Mouse (Mus musculus) CH12.LX (cell line): ENCODE measurements around the gene Gab1. TPM values are rescaled to one million over a fixed set of nuclear protein-coding genes. Genes with fewer than 3 reads are reported as not detected.

ENCODE experiments used
- DNase-seq: peaks from one replicate; pipeline ENCODE4 v3.0.0-alpha.2; 2013; ENCODE audit errors: extremely low read depth
- H3K27ac ChIP-seq: 2 replicates; pipeline ENCODE4 v1.5.1; 2012; ENCODE audit warnings: low read depth, mild to moderate bottlenecking, control low read depth, moderate library complexity; ENCODE audit not compliant: insufficient read depth
- H3K27me3 ChIP-seq: replicated peaks from 2 replicates; pipeline ENCODE3; 2012; ENCODE audit warnings: inconsistent platforms
- H3K36me3 ChIP-seq, 2 experiments: replicated peaks in 1 of 2; 2 replicates each; pipeline versions ENCODE3 to v1.6.1; 2012; ENCODE audit warnings: inconsistent platforms in 1 of 2, low read length in 1 of 2, mild to moderate bottlenecking in 1 of 2, mixed read lengths in 1 of 2, moderate library complexity in 1 of 2; ENCODE audit not compliant: control insufficient read depth in 1 of 2, insufficient read depth in 1 of 2
- H3K4me1 ChIP-seq, 2 experiments: 2 replicates each; pipeline ENCODE4 v1.6.1; 2012; ENCODE audit warnings: inconsistent platforms in 1 of 2, moderate library complexity in 1 of 2; ENCODE audit not compliant: insufficient read depth in 2 of 2, control insufficient read depth in 1 of 2
- H3K4me2 ChIP-seq: 2 replicates; pipeline ENCODE4 v1.6.1; 2012; ENCODE audit warnings: low read depth, mild to moderate bottlenecking, control low read depth; ENCODE audit not compliant: poor library complexity, insufficient read depth, severe bottlenecking
- H3K4me3 ChIP-seq, 3 experiments: fragments of 150-350 bp in 1 of 3; sonication (generic) in 1 of 3; replicated peaks in 1 of 3; 2 replicates each; pipeline versions ENCODE3 to v1.5.1; 2011 to 2012; ENCODE audit warnings: low read depth in 2 of 3, low read length in 2 of 3, mild to moderate bottlenecking in 2 of 3, moderate library complexity in 2 of 3, control low read depth in 1 of 3, improper control_type of control experiment in 1 of 3, inconsistent platforms in 1 of 3, mixed read lengths in 1 of 3; ENCODE audit not compliant: poor library complexity in 1 of 3
- H3K79me2 ChIP-seq: replicated peaks from 2 replicates; pipeline ENCODE4 v1.6.1; 2012; ENCODE audit warnings: mild to moderate bottlenecking, moderate library complexity; ENCODE audit not compliant: control insufficient read depth, poor library complexity, insufficient read depth, severe bottlenecking; ENCODE audit errors: extremely low read depth
- H3K9ac ChIP-seq: 2 replicates; pipeline ENCODE4 v1.6.1; 2012; ENCODE audit warnings: low read depth, mild to moderate bottlenecking, control low read depth, moderate library complexity; ENCODE audit not compliant: insufficient read depth
- H3K9me3 ChIP-seq: replicated peaks from 2 replicates; pipeline ENCODE3; 2012; ENCODE audit warnings: low read length, inconsistent platforms, mixed read lengths
- BHLHE40 ChIP-seq: IDR thresholded peaks from 2 replicates; pipeline ENCODE4 v1.6.1; 2011; ENCODE audit warnings: mild to moderate bottlenecking, low read depth, low read length, improper control_type of control experiment
- CHD1 ChIP-seq: IDR thresholded peaks from 2 replicates; pipeline ENCODE4 v1.6.1; 2012; ENCODE audit warnings: low read depth, low read length, improper control_type of control experiment, inconsistent platforms
- CHD2 ChIP-seq: IDR thresholded peaks from 2 replicates; pipeline ENCODE4 v1.6.1; 2011; ENCODE audit warnings: low read length, improper control_type of control experiment
- CTCF ChIP-seq, 2 experiments: IDR thresholded peaks in 1 of 2; conservative IDR thresholded peaks in 1 of 2; 2 replicates each; pipeline ENCODE4 v1.5.1; 2011 to 2012; ENCODE audit warnings: low read depth in 2 of 2, low read length in 2 of 2, improper control_type of control experiment in 1 of 2, inconsistent platforms in 1 of 2, mild to moderate bottlenecking in 1 of 2, moderate library complexity in 1 of 2
- ELF1 ChIP-seq: IDR thresholded peaks from 2 replicates; pipeline ENCODE4 v1.6.1; 2014; ENCODE audit warnings: low read depth, mild to moderate bottlenecking, inconsistent platforms, low read length, improper control_type of control experiment
- IRF4 ChIP-seq: IDR thresholded peaks from 2 replicates; pipeline ENCODE4 v1.6.1; 2014; ENCODE audit warnings: low read depth, mild to moderate bottlenecking, inconsistent platforms, low read length, improper control_type of control experiment
- JUND ChIP-seq: conservative IDR thresholded peaks from 2 replicates; pipeline ENCODE4 v1.6.1; 2011; ENCODE audit warnings: low read depth, low read length, improper control_type of control experiment
- MAFK ChIP-seq: IDR thresholded peaks from 2 replicates; pipeline ENCODE4 v1.6.1; 2011; ENCODE audit warnings: low read length, improper control_type of control experiment; ENCODE audit not compliant: insufficient replicate concordance
- MAX ChIP-seq: IDR thresholded peaks from 2 replicates; pipeline ENCODE4 v1.6.1; 2011; ENCODE audit warnings: low read length, improper control_type of control experiment
- MAZ ChIP-seq: IDR thresholded peaks from 2 replicates; pipeline ENCODE4 v1.6.1; 2012; ENCODE audit warnings: low read depth, mild to moderate bottlenecking, inconsistent platforms, low read length, improper control_type of control experiment, moderate library complexity
- MEF2A ChIP-seq: IDR thresholded peaks from 2 replicates; pipeline ENCODE4 v1.6.1; 2014; ENCODE audit warnings: low read depth, mild to moderate bottlenecking, inconsistent platforms, low read length, improper control_type of control experiment, borderline replicate concordance
- MXI1 ChIP-seq: IDR thresholded peaks from 2 replicates; pipeline ENCODE4 v1.6.1; 2011; ENCODE audit warnings: mild to moderate bottlenecking, low read depth, low read length, improper control_type of control experiment
- MYC ChIP-seq: IDR thresholded peaks from 2 replicates; pipeline ENCODE4 v1.6.1; 2011; ENCODE audit warnings: low read depth, mild to moderate bottlenecking, improper control_type of control experiment, low read length
- NELFE ChIP-seq: IDR thresholded peaks from 2 replicates; pipeline ENCODE4 v1.6.1; 2011; ENCODE audit warnings: low read depth, low read length, improper control_type of control experiment
- PAX5 ChIP-seq: IDR thresholded peaks from 2 replicates; pipeline ENCODE4 v1.6.1; 2012; ENCODE audit warnings: low read length, inconsistent platforms, mixed read lengths
- POLR2A ChIP-seq: IDR thresholded peaks from 2 replicates; pipeline ENCODE4 v1.6.1; 2011; ENCODE audit warnings: low read depth, mild to moderate bottlenecking, improper control_type of control experiment, low read length
- RCOR1 ChIP-seq: conservative IDR thresholded peaks from 2 replicates; pipeline ENCODE4 v1.6.1; 2012; ENCODE audit warnings: low read depth, mild to moderate bottlenecking, inconsistent platforms, low read length, improper control_type of control experiment
- SIN3A ChIP-seq: IDR thresholded peaks from 2 replicates; pipeline ENCODE4 v1.6.1; 2012; ENCODE audit warnings: low read length, improper control_type of control experiment, inconsistent platforms
- SMC3 ChIP-seq: IDR thresholded peaks from 2 replicates; pipeline ENCODE4 v1.6.1; 2011; ENCODE audit warnings: low read depth, low read length, improper control_type of control experiment
- UBTF ChIP-seq: IDR thresholded peaks from 2 replicates; pipeline ENCODE4 v1.6.1; 2012; ENCODE audit warnings: low read depth, mild to moderate bottlenecking, inconsistent platforms, low read length, improper control_type of control experiment, moderate library complexity
- USF2 ChIP-seq: conservative IDR thresholded peaks from 2 replicates; pipeline ENCODE4 v1.6.1; 2011; ENCODE audit warnings: low read depth, low read length, improper control_type of control experiment
- ZC3H11A ChIP-seq: IDR thresholded peaks from 2 replicates; pipeline ENCODE4 v1.6.1; 2012; ENCODE audit warnings: low read depth, mild to moderate bottlenecking, inconsistent platforms, low read length, improper control_type of control experiment
- ZMIZ1 ChIP-seq: IDR thresholded peaks from 2 replicates; pipeline ENCODE4 v1.6.1; 2012; ENCODE audit warnings: low read depth, mild to moderate bottlenecking, inconsistent platforms, low read length, improper control_type of control experiment
- ZNF384 ChIP-seq: IDR thresholded peaks from 2 replicates; pipeline ENCODE4 v1.6.1; 2012; ENCODE audit warnings: low read depth, low read length, improper control_type of control experiment, inconsistent platforms
- dilution Hi-C: fragments of 300-500 bp; cut with MboI; formaldehyde crosslinking; loops from 2 replicates; pipeline ENCODE4 v1.14.3; 2020; ENCODE audit warnings: low sequenced_read_pairs; ENCODE audit not compliant: extremely low pct_unique_long_range_greater_than_20kb, extremely low pct_ligation_motif_present
- in situ Hi-C: fragments of 300-500 bp; cut with MboI; formaldehyde crosslinking; loops from 3 replicates; pipeline ENCODE4 v1.14.3; 2019; ENCODE audit warnings: low sequenced_read_pairs, low pct_ligation_motif_present, low pct_unique_long_range_greater_than_20kb, mixed read lengths
- polyA plus RNA-seq: library from polyadenylated mRNA; unstranded; fragments of >175 nt; gene quantifications from 2 replicates; pipeline ENCODE4 v1.2.1, GENCODE M21; 2012; ENCODE audit warnings: low read depth; ENCODE audit not compliant: insufficient read length
- total RNA-seq, 2 experiments: library from RNA; depleted of rRNA; stranded (reverse); fragments of 300-350 nt in 1 of 2; fragments of >200 nt in 1 of 2; gene quantifications; 2 replicates each; pipeline ENCODE4 v1.2.3; 2012 to 2014

The Gab1 gene
- total and polyA plus RNA-seq, 3 experiments: 0.08 TPM; not detected in 2

DNA sequence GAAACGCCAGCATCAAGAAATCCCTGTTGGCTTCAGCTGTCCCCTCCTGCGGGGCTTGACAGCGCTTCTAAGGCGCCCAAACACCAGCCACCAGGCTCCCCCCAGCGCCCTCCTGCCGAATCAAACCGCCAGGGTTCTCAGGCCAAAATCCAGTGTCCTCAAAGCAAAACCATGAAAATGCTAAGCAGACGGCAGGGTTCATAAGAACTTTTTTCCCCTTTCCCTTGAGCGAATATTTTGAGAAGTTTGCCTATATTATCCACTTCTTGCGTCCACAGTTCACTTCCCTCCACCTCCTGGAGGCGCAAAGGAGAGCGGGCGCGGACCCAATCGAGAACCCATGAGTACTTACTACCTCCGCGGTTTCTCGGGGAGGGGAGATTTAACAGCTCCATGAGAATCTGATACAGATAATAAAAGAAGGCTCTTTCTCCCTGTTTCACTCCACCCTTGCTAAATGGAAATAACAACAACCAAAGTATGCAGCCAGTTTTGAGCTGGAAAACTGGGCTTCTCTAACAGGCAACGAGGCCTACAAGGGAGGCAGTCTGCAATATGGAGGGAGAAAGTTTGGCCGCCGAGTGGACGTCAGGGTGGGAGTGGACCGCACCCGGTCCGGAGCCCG is 1.4 kb downstream of the Gab1 start:
- dilution Hi-C loops: no loop called here
- DNase-seq: no peak

DNA sequence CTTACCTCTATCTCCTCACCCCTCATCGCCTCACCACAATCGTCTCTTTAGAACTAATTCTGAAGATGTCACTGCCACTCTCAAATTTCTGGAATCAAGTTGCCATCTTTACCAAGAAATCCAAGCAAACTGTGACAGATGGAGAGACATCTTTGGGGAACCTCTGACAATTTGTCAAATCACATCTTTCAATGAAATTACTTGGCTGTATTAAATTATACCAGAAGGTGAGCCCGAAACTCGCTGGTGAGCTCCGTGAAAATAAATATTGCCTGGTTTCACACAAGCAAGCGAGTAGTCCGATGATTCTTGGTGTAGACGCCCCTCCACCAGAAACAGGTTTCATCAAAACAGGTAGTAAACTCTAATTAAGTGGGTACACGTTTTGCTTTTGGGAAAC is 2.2 kb downstream of the Gab1 start:
- in situ Hi-C loops: no loop called here
- no peaks in the 10 kb centered on the region for H3K36me3 ChIP-seq
- H3K79me2 ChIP-seq: no peaks in the 10 kb centered on the region
- no peak overlapping the region for H3K27ac ChIP-seq
- TF ChIP-seq ZC3H11A: no peak
- no peak for TF ChIP-seq PAX5
- TF ChIP-seq SMC3: no peak
- TF ChIP-seq UBTF: no peak
- no peak for TF ChIP-seq MAZ
- TF ChIP-seq CHD2: no peak
- TF ChIP-seq MEF2A: no peak
- no peak for TF ChIP-seq IRF4
- no peak for TF ChIP-seq ZNF384
- TF ChIP-seq ZMIZ1: no peak
- TF ChIP-seq CTCF (conservative IDR thresholded peaks at IDR 0.05 in 1 of 2, IDR thresholded peaks at IDR 0.05 in 1 of 2; ENCODE audit: low read depth in 2 of 2, low read length in 2 of 2): no peak
- TF ChIP-seq MXI1: no peak
- no peak for TF ChIP-seq JUND
- TF ChIP-seq SIN3A: no peak
- no peak for TF ChIP-seq BHLHE40
- TF ChIP-seq MAX: no peak
- TF ChIP-seq NELFE: no peak
- no peak for TF ChIP-seq RCOR1
- no peak for TF ChIP-seq ELF1
- dilution Hi-C loops: no loop called here
- no peak overlapping the region for H3K4me2 ChIP-seq
- no peak overlapping the region for H3K4me3 ChIP-seq
- H3K27me3 ChIP-seq: no peaks in the 10 kb centered on the region
- no peaks in the 10 kb centered on the region for H3K4me1 ChIP-seq
- H3K9ac ChIP-seq: no peak overlapping the region
- no peak for DNase-seq
- peaks cover 17% of the 10 kb centered on the region for H3K9me3 ChIP-seq

More for the DNA sequence above, 1.4 kb downstream of the Gab1 start:
- Histone ChIP-seq H3K4me3 (no peak overlapping the region), H3K9me3 (peaks cover 17% of the 10 kb centered on the region), H3K27me3 (no peaks in the 10 kb centered on the region), H3K4me1 (no peaks in the 10 kb centered on the region), H3K4me2 (no peak overlapping the region)
- in situ Hi-C loops: no loop called here
- TF ChIP-seq CHD2 (no peak), BHLHE40 (no peak), ZNF384 (no peak), NELFE (no peak), MAFK (no peak), CTCF (conservative IDR thresholded peaks at IDR 0.05 in 1 of 2, IDR thresholded peaks at IDR 0.05 in 1 of 2; ENCODE audit: low read depth in 2 of 2, low read length in 2 of 2) (no peak), USF2 (no peak), MYC (no peak), CHD1 (no peak), POLR2A (no peak), SMC3 (no peak)
- TF ChIP-seq, all 38 proteins: peak for 0
- no peaks in the 10 kb centered on the region for H3K36me3 ChIP-seq
- no peak overlapping the region for H3K9ac ChIP-seq
- no peaks in the 10 kb centered on the region for H3K79me2 ChIP-seq
- no peak overlapping the region for H3K27ac ChIP-seq
